Mouse (Mus musculus): ENCODE data around the gene Ptger1. TPM values are rescaled to one million over a fixed set of nuclear protein-coding genes. Genes with fewer than 3 reads are reported as not detected.

The Ptger1 gene
- total RNA-seq, 2 experiments from 2014 or later, result 0.44 to 0.53 TPM

DNA sequence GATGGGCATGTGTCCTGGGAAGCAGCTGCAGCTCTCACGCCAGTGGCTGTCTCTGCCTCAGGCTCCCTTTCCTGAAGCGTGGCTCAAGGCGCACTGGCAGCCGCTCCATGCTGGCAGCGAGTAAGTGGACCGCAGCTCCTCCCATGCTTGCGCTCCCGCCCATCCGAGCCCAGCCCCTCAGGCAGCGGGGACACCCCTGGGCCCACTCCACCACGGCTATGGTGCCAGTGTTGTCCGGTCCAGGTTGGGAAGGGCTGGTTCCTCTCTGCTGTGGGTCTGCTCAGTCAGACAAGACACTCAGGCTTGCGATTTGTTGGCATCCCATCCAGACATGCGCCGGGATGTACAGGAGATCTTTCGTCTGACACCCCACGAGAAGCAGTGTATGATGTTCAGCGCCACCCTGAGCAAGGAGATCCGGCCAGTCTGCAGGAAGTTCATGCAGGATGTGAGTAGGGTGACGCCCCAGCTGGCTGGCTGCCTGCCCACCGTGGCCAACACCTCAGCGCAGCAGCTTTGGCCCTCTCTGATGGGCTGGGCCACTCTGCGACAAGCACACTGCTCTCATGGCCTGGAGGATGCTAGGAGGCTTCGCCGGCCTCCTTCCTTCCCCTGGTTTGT is 55.0 kb downstream of the Ptger1 start:
- intact Hi-C loops (cut with DNase I), result loop anchor here (10.0 kb wide), 1 partner anchor 57 kb away; the partner anchor contains the start of gene Ptger1
- DNase-seq, result peak; percentile 76 to 84

Other genes starting within 250 kb of the Ptger1 start
- gene Scoc, start 208.3 kb upstream of the Ptger1 start, total RNA-seq (2021), result 10 to 100 TPM; 39.6 to 44.3 TPM
- gene Olfr370, start 130.9 kb upstream of the Ptger1 start, total RNA-seq (2021), result not detected
- 100 to 1,000 TPM; 675 to 683 TPM for gene Ndufb7, start 100.0 kb upstream of the Ptger1 start, total RNA-seq (2021)
- gene Tecr, start 58.7 kb upstream of the Ptger1 start, total RNA-seq (2021), result 100 to 1,000 TPM; 184 to 210 TPM
- gene Dnajb1, start 58.5 kb upstream of the Ptger1 start, total RNA-seq (2021), result 10 to 100 TPM; 13.9 to 18.2 TPM
- 10 to 100 TPM; 34.1 to 34.6 TPM for gene Gipc1, start 14.0 kb upstream of the Ptger1 start, total RNA-seq (2021)
- 10 to 100 TPM; 60.5 to 61.1 TPM for gene Pkn1, start 32.5 kb downstream of the Ptger1 start, total RNA-seq (2021)
- gene Ddx39, start 48.5 kb downstream of the Ptger1 start, total RNA-seq (2021), result 10 to 100 TPM; 24.1 to 26.0 TPM
- gene Adgre5, start 74.6 kb downstream of the Ptger1 start, total RNA-seq (2021), result 10 to 100 TPM; 56.7 to 59.2 TPM
- gene Adgrl1, start 233.4 kb downstream of the Ptger1 start, total RNA-seq (2021), result 10 to 100 TPM; 21.1 to 21.6 TPM

All from heart, postnatal 14 days (tissue).